Mouse (Mus musculus) central nervous system, embryonic 18 days (tissue): ENCODE results near the gene Frmpd3. TPM values are rescaled to one million over a fixed set of nuclear protein-coding genes. Genes with fewer than 3 reads are reported as not detected.

Experiments used
- polyA plus RNA-seq: library from polyadenylated mRNA; depleted of rRNA; stranded (reverse); fragments of >200 nt; gene quantifications from 2 replicates; pipeline ENCODE4 v1.2.3, GENCODE M21; 2012; rRNA removed

The Frmpd3 gene
- 7.0 and 7.2 TPM in 2 replicates for polyA plus RNA-seq

DNA sequence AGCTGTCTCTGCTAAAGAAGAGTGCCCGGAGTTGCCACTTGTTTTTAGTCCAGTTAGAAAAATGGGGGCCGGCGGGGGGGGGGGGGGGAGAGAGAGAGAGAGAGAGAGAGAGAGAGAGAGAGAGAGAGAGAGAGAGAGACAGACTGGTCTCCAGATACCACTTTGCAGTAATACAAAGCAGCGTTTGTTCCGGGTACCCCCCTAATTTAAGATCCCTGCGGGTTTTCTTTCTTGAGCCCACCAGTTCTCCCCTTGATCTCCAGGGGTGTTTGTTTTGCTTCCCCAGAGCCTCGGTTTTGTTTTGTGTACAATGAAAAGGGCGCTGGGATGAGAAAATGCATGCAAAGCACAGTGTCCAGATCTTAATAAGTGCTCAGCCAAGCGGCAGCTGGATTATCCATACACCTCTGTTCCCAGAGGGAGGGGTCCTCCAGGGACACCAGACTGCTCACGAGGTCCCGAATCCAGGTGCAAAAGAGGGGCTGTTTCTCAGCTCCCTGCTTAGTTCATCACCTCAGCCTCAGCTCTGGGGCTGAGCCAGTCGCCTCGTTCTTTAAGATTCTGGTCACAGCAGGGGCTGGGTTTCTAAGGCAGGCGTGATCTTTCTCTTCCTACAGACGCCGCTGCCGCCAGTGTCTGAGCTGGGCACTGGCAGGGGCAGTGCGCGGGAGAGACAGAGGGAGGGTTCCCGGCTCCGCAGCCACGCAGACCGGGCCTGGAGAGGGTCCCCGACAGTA is at the start of gene Frmpd3:
TSS of gene Frmpd3 (plus strand) at position 608 of the 737 bp plus-strand sequence.

GRCm38 (mm10) chrX:140456279-140456731 is 114.2 kb downstream of the Frmpd3 start, which contains the start of gene Prps1:
Gene Prps1 (plus strand): TSS chrX:140456613.

Other genes starting within 250 kb of the Frmpd3 start
- 47.6 and 50.3 TPM in 2 replicates for gene Prps1, start 114.3 kb downstream of the Frmpd3 start, polyA plus RNA-seq